Mouse (Mus musculus) heart, adult 2 months (tissue): ENCODE data around the gene Adora2b. TPM values are rescaled to one million over a fixed set of nuclear protein-coding genes. Genes with fewer than 3 reads are reported as not detected.
A peak's percentile ranks its signal among the peaks of the same experiment; 100 is the strongest.

Experiments
- DNase-seq, 2 experiments: peaks; one replicate each; pipeline ENCODE4 v3.0.0; 2021
- H3K27ac ChIP-seq: fragments of 200-600 bp; 2 replicates; pipeline ENCODE4 v1.8.1; 2022
- H3K27me3 ChIP-seq: fragments of 200-500 bp; 2 replicates; pipeline ENCODE4 v1.6.1; 2012; ENCODE audit warnings: mild to moderate bottlenecking, low read length, inconsistent platforms, mixed read lengths; ENCODE audit not compliant: control insufficient read depth, insufficient read depth
- H3K36me3 ChIP-seq: fragments of 200-500 bp; 2 replicates; pipeline ENCODE4 v1.6.1; 2012; ENCODE audit warnings: low read length, inconsistent platforms; ENCODE audit not compliant: control insufficient read depth, insufficient read depth
- H3K4me1 ChIP-seq: fragments of 200-500 bp; 2 replicates; pipeline ENCODE4 v1.6.1; 2011; ENCODE audit warnings: low read length; ENCODE audit not compliant: control insufficient read depth, insufficient read depth
- H3K4me3 ChIP-seq: fragments of 200-600 bp; 2 replicates; pipeline ENCODE4 v1.8.1; 2022
- H3K79me2 ChIP-seq: fragments of 200-500 bp; replicated peaks from 2 replicates; pipeline ENCODE4 v1.6.1; 2012; ENCODE audit warnings: mild to moderate bottlenecking, inconsistent platforms, low read length, moderate library complexity, mixed read lengths; ENCODE audit not compliant: control insufficient read depth, insufficient read depth
- H3K9ac ChIP-seq: fragments of 200-500 bp; 2 replicates; pipeline ENCODE4 v1.6.1; 2012; ENCODE audit warnings: low read depth, mild to moderate bottlenecking, control low read depth, inconsistent platforms, low read length, mixed read lengths
- CTCF ChIP-seq: fragments of 200-600 bp; IDR thresholded peaks from 2 replicates; pipeline ENCODE4 v1.8.1; 2022; ENCODE audit warnings: antibody characterized with exemption, mild to moderate bottlenecking, moderate library complexity
- EP300 ChIP-seq: fragments of 200-500 bp; IDR thresholded peaks from 2 replicates; pipeline ENCODE4 v1.6.1; 2011; ENCODE audit warnings: low read depth, low read length, control low read depth; ENCODE audit not compliant: insufficient read depth
- POLR2A ChIP-seq: fragments of 200-500 bp; IDR thresholded peaks from 2 replicates; pipeline ENCODE4 v1.6.1; 2011; ENCODE audit warnings: mild to moderate bottlenecking, low read depth, low read length, control low read depth; ENCODE audit not compliant: insufficient read depth
- WGBS: fragments of 180-500 bp; shearing (Covaris S2); methylation state at CpG from one replicate; pipeline ENCODE4 v1.1.7; 2018; 5-methylcytosine and 5-hydroxymethylcytosine counted together
- intact Hi-C: fragments of 180-260 bp; cut with DNase I; formaldehyde crosslinking; loops from one replicate; pipeline ENCODE4 v1.15.1; 2025
- polyA plus RNA-seq: library from polyadenylated mRNA; depleted of rRNA; stranded (reverse); fragments of >200 nt; gene quantifications from 2 replicates; pipeline ENCODE4 v1.2.3, GENCODE M21; 2012
- total RNA-seq, 2 experiments: library from RNA; stranded (reverse); gene quantifications; 2 replicates each; pipeline ENCODE4 v1.2.3; 2021

Adora2b gene
- total and polyA plus RNA-seq, 3 experiments: 0.63 to 2.0 (median 1.7) TPM

DNA sequence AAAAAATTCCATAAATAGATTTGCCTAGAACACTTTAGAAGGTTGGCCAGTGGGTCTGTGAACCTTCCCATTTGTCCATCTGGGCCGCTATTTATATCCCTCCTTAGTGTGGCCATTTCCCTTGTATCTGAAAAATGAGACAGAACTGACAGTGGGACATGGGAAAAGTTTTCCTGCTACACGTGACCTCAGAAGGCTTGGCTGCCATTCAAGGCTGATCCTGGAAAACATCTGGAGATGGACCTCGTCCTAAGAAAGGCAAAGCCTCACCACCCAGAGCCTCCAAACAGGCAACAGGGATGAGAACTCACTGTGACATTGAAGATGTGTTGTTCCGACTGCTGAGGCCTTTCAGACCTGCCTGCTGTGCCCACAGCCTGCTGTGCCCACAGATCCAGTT lies 24.0 kb upstream of the Adora2b start:
- peak; percentile 46 to 49 for DNase-seq
- H3K4me3 ChIP-seq: no peak overlapping the region
- WGBS: 28% methylated on average over 4 of the region's 4 CpGs

DNA sequence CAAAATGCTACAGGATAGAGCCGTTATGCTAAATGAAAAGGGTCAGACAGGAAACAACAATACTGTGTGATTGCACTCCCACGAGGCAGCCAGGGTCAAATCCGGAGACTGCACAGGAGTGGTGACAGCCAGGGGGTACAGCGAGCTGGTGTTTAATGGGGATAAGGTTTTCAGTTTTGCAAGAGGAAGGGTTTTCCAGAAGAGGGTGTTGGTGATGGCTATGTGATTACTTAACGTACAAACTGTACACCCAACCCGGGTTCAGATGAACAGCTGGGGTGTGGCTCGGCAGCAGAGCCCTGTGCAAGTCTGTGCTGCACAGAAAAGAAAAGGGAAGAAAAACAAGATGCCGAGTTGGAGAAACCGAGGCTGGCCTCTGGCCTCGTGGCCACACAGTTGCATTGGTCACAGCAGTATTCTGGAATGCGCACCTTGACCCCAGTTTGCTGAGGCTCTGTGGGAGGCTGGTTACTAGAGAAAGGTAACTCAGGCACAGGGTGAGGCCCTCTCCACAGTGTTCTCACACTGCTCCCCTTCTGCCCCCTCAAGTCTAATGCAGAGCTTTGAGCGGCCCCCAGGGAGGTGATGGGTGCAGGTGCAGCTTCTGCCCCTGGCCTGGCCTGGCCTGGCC lies 8.0 kb upstream of the Adora2b start:
- Histone ChIP-seq H3K4me3 (no peak overlapping the region), H3K9ac (no peak overlapping the region), H3K27me3 (no peaks in the 10 kb centered on the region), H3K79me2 (no peaks in the 10 kb centered on the region), H3K36me3 (no peaks in the 10 kb centered on the region), H3K27ac (no peak overlapping the region), H3K4me1 (no peaks in the 10 kb centered on the region)
- intact Hi-C loops: no loop called here
- DNase-seq: no peak
- WGBS: 66% methylated on average over 12 of the region's 12 CpGs
- no peak for TF ChIP-seq CTCF
- no peak for TF ChIP-seq POLR2A
- TF ChIP-seq EP300: no peak

More for the DNA sequence above, 24.0 kb upstream of the Adora2b start:
- intact Hi-C loops: no loop called here
- H3K27me3 ChIP-seq: no peaks in the 10 kb centered on the region
- no peak for TF ChIP-seq EP300
- TF ChIP-seq POLR2A: no peak
- H3K27ac ChIP-seq: peak overlapping the region; percentile 56
- no peaks in the 10 kb centered on the region for H3K36me3 ChIP-seq
- no peak overlapping the region for H3K9ac ChIP-seq
- H3K4me1 ChIP-seq: peaks cover 8% of the 10 kb centered on the region
- no peaks in the 10 kb centered on the region for H3K79me2 ChIP-seq

DNA sequence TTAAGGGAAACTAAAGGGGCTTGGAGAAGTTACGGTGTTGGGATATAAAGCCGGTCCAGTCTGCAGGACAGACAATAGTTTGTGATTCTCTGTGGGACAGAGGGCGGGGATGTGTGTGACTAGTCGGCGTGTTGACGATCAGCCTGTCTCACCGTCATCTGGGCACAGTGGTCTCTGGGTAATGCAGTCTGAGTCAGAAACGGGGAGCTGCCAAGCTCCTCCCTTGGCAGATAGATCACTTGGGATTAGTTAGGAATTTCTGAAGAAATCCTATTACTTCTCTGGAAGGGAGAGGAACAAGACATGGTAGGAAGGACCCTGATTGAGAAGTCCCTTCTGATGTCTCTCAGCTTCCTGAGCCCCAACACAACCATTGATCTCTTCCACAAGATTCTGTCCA lies 4.9 kb upstream of the Adora2b start:
- Histone ChIP-seq H3K9ac (no peak overlapping the region), H3K36me3 (no peaks in the 10 kb centered on the region), H3K4me3 (no peak overlapping the region), H3K4me1 (no peaks in the 10 kb centered on the region), H3K27ac (no peak overlapping the region), H3K79me2 (no peaks in the 10 kb centered on the region), H3K27me3 (peaks cover under 1% of the 10 kb centered on the region; the same call in 1 of the 2 replicates)
- 84% methylated on average over 8 of the region's 8 CpGs for WGBS
- DNase-seq: no peak
- intact Hi-C loops: no loop called here
- TF ChIP-seq EP300: no peak
- TF ChIP-seq POLR2A: no peak
- no peak for TF ChIP-seq CTCF

DNA sequence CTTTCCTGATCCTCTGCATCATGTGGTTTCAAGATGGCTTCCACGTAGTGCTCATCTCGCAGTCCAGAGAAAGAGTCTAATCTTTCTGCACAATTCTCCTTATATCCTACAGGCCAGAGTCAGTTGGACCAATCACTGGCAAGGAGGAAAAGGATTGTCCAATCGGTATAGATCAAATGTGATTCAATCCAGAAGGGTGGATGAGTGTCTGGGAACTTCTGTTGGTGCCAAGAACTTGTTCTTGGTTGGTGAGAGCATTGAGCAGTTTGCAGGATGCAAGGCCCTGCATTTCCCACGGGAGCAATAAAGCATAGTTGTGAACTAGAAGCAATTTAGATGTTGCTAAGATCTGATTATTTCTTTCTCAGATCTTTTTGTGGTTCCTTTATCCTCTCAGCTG lies 4.3 kb upstream of the Adora2b start:
- Histone ChIP-seq H3K27me3 (peaks cover 3% of the 10 kb centered on the region; the same call in 1 of the 2 replicates), H3K4me1 (no peaks in the 10 kb centered on the region; the same call in 1 of the 2 replicates), H3K79me2 (no peaks in the 10 kb centered on the region), H3K27ac (no peak overlapping the region), H3K36me3 (no peaks in the 10 kb centered on the region), H3K9ac (no peak overlapping the region), H3K4me3 (no peak overlapping the region)
- intact Hi-C loops: no loop called here
- DNase-seq: no peak
- TF ChIP-seq CTCF (no peak), EP300 (no peak), POLR2A (no peak)
- whole genome bisulfite sequencing: 83% methylated on average over 4 of the region's 4 CpGs

DNA sequence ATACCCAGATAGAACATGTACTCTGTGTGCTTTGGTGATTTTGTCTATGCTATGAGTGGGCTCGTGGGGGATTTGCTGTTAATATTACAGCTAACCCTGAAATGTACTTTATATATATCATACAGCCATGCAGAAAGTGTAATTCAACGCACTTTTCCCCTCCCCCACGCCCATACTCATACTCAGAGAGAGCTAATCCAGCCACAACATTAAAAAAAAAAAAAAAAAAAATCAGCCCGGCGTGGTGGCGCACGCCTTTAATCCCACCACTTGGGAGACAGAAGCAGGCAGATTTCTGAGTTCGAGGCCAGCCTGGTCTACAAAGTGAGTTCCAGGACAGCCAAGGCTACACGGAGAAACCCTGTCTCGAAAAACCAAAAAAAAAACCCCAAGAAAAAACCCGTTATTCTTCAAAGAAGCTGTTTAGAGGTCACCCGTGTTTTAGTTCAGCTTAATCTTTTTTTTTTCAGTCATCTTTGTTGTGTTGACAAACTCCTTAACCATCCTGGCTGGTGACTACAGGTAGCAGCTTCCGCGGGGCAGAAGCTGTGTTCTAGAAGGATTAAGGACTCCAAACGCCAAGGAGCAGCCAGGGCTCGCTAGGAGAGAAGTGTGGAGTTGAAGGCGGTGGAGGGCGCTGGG lies 904 bp upstream of the Adora2b start:
- peak overlapping the region; percentile 45; the same call in 1 of the 2 replicates for H3K9ac ChIP-seq
- H3K4me3 ChIP-seq: peak overlapping the region; percentile 58
- no peaks in the 10 kb centered on the region; the same call in 1 of the 2 replicates for H3K4me1 ChIP-seq
- 31% methylated on average over 18 of the region's 18 CpGs for WGBS
- peaks cover 3% of the 10 kb centered on the region; the same call in 1 of the 2 replicates for H3K27me3 ChIP-seq
- no peak overlapping the region; the same call in 1 of the 2 replicates for H3K27ac ChIP-seq
- H3K79me2 ChIP-seq: no peaks in the 10 kb centered on the region
- no peak for DNase-seq
- intact Hi-C loops: loop anchor here (5.0 kb wide), 1 partner anchor 76 kb away; no protein-coding TSS in a partner anchor
- no peak for TF ChIP-seq CTCF
- no peak for TF ChIP-seq EP300
- no peak for TF ChIP-seq POLR2A
- no peaks in the 10 kb centered on the region for H3K36me3 ChIP-seq
